Mouse (Mus musculus) neural tube, embryonic 10.5 days (tissue): Measurements from ENCODE around the gene Rad23a.
A peak's percentile ranks its signal among the peaks of the same experiment; 100 is the strongest.

Source experiments
- DNase-seq: peaks from one replicate; pipeline ENCODE4 v3.0.0-alpha.2; 2017; ENCODE audit warnings: low spot score; ENCODE audit errors: extremely low spot score

Rad23a gene

GRCm38 (mm10) chr8:84789345-84789744 is 51.1 kb downstream of the Rad23a start:
- DNase-seq: no peak

- no peak for DNase-seq
These were observed 51.6 kb downstream of the Rad23a start for GRCm38 (mm10) chr8:84788896-84789295.

- no peak for DNase-seq
These were observed 52.8 kb downstream of the Rad23a start for GRCm38 (mm10) chr8:84787523-84788302.

GRCm38 (mm10) chr8:84786801-84787467 is 53.5 kb downstream of the Rad23a start:
- no peak for DNase-seq

GRCm38 (mm10) chr8:84785756-84786677 is 54.4 kb downstream of the Rad23a start:
- DNase-seq: no peak

GRCm38 (mm10) chr8:84785506-84785755 is 55.0 kb downstream of the Rad23a start:
- no peak for DNase-seq

- peak; percentile 62 for DNase-seq
These were observed 55.6 kb downstream of the Rad23a start for GRCm38 (mm10) chr8:84784681-84785505.
